Mouse (Mus musculus): ENCODE results near the gene Morf4l2.
"Not testable (repeated sequence)": the region's sequence is repeated elsewhere in the genome, so short reads cannot be mapped to it uniquely, and the experiment has no call there.

Morf4l2 gene

GRCm38 (mm10) chrX:136743459-136743858 lies at the start of gene Morf4l2:
TSS of gene Morf4l2 (minus strand) at chrX:136743690.
- no peak for DNase-seq (ENCODE audit: low read depth, low spot score)

- no peak for DNase-seq (ENCODE audit: low read depth, low spot score)
Measured at GRCm38 (mm10) chrX:136789446-136789845, 46.0 kb upstream of the Morf4l2 start.

- DNase-seq (ENCODE audit: low read depth, low spot score), result no peak
Measured at GRCm38 (mm10) chrX:136780041-136780440, 36.6 kb upstream of the Morf4l2 start, which contains the start of gene Glra4. TSS of gene Glra4 (minus strand) at chrX:136780141.

DNA sequence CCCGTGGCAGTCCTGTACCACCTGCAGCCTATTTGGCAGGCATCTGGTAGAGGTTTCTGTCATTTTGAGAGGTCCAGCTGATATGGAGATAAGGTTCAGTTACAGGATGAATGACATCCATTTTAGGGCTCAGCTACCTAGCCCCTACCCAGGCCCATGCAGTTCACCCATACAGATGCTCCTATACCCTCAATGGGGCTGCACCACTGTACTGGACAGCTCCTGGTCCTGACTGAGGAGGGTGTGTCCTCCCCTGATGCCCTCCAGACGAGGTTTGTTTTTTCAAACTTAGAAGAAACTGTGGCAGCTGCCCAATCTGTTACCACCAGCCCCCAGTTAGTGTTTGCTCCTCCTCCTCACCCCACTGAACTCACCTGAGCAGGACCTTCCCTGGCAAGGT lies 35.8 kb upstream of the Morf4l2 start:
- DNase-seq (ENCODE audit: low read depth, low spot score), result no peak

DNA sequence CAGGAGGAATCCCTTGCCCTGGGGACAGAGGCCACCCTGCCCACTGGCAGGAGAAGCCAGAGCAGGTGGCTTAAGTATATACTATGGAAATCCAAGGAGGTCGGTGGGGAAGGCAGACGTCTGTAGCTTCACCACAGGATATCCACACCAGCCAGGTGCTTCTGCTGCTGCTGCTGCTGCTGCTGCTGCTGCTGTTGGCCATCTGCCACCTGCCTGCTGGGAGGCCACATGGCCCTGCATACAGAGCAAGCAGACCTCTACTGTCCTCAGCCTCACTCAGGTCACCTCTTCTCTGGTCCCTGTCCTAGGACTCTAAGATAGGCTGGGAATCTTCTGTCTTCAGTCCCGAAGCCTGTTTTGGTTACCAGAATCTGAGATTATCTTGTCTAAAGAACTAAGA lies 34.6 kb upstream of the Morf4l2 start:
- DNase-seq (ENCODE audit: low read depth, low spot score), result no peak

- no peak for DNase-seq (ENCODE audit: low read depth, low spot score)
Measured at GRCm38 (mm10) chrX:136773035-136773434, 29.5 kb upstream of the Morf4l2 start.

DNA sequence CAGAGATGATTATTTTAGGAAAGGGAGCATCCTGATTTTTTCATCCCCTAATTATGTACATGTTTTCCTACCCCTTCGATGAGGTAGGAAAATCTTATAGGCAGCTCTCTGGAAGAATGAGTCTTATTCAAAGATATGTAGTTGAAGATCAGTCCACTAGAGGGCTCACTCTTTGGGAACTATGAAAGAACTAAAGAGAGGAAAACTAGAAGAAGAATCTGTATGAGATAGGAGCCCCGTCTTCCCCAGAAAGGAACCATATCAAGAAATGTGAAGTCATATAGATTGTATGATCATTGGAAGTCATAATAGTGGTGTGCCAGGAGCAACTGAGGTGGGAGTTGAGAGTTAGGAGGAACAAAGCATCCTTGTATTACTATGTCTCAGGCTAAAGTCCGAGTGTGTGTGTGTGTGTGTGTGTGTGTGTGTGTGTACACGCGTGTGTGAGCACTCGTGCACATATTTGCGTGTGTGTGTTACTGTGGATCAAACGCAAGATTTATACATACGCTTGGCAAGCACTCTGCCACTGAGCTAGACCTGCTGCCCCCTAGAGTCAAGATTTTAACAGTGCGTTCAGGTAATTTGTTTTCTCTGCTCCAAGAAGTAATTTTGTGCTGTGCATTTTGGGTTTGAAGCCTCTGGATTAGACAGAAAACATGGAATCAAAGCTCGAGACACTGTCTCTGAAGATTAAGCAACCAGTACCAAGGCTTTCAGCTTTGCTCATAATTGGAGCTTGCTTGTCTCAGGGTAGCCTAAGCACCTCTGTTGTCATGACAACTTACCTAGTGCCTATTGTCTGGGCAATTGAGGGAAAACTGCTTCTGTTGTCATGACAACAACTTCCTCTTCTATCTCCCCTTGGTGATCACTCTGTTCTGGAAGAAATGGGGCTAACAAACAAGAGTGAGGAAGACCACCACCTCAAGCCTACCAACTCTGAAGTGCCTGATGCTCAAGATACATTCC lies 17.9 kb upstream of the Morf4l2 start:
- DNase-seq (ENCODE audit: low read depth, low spot score), result peak; percentile 27

DNA sequence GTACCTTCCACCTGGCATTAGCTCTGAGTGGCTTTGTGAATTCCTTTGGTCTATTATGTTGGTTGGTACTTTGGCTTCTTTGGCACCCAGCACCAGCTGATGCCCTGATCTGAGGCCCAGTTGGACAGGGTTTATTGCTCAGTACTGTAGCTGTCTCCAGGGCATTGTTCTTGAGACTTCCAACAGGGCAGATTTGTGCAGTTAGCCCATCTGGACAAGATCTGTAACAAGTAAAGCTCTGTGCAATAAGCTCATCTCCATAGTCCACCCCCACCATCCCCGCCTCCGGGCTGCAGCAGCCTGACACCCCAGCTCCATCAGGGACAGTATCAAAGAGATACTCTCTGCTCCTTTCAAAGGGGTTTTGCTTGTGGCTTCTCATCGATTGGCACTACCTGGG lies 12.0 kb upstream of the Morf4l2 start:
- DNase-seq (ENCODE audit: low read depth, low spot score), result no peak

DNA sequence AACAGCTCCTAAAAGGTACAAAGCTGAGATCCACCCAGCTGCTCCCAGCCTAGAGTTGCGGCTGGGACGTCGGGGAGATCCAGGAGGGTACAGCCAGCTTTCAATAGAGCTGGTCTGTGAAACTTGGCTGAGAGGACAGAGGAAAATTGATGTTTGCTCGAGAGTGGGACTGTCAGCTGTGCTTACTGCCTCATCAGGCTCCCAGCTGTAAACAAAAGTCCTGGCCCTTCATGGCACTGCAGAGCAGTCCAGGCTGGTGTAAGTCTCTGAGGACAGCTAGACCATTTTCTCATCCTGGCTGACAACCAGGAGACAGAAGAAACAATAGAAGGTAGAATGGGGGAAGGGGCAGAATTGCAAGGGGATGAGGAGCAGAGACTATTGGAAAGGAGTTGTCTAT lies 5.8 kb upstream of the Morf4l2 start:
- no peak for DNase-seq (ENCODE audit: low read depth, low spot score)

- no peak for DNase-seq (ENCODE audit: low read depth, low spot score)
Measured at GRCm38 (mm10) chrX:136744663-136745062, 1.2 kb upstream of the Morf4l2 start.

DNA sequence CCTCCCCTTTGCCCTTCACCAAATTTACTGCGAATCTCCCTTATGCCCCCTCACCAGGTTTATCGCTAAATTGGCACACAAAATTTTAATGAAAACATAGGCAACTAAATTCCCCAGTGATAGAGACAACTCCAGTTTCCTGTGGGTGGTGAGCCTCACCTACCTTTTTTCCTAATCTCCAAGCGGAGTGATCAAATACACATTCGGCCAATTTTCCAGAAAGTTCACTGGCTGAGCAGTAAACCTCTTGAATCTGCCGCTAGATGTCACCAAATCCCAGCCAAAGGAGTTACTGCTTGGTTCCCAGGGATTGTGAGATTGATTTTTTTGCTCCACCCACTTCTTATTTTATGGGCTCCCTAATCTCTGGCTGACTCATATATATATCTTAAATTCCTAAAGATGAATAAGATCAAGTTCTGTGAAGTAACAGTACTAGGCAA lies 808 bp downstream of the Morf4l2 start:
- DNase-seq (ENCODE audit: low read depth, low spot score), result peak; percentile 62

DNA sequence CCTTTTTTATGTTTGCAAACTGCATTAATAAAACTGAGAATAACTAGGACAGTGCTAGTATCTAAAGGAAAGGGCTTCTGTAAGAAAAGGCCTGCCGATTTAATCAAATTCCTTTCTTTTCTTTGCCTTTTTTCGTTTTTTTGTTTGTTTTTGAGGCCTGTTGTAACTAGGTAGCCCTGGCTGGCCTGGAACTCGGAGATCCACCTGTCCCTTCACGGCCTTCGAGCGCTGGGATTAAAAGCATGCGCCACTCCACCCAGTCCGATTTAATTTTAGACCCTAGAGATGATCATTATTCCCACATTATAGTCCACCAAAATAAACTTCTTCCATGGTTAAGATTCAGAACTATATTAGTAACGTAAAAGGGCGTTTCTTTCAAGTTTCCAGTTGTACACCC lies 1.2 kb downstream of the Morf4l2 start:
- peak; percentile 4 for DNase-seq (ENCODE audit: low read depth, low spot score)

- DNase-seq (ENCODE audit: low read depth, low spot score), result peak; percentile 68
Measured at GRCm38 (mm10) chrX:136741651-136742201, 1.8 kb downstream of the Morf4l2 start.

GRCm38 (mm10) chrX:136740791-136741650 lies 2.5 kb downstream of the Morf4l2 start:
- DNase-seq (ENCODE audit: low read depth, low spot score), result peak; percentile 94

DNA sequence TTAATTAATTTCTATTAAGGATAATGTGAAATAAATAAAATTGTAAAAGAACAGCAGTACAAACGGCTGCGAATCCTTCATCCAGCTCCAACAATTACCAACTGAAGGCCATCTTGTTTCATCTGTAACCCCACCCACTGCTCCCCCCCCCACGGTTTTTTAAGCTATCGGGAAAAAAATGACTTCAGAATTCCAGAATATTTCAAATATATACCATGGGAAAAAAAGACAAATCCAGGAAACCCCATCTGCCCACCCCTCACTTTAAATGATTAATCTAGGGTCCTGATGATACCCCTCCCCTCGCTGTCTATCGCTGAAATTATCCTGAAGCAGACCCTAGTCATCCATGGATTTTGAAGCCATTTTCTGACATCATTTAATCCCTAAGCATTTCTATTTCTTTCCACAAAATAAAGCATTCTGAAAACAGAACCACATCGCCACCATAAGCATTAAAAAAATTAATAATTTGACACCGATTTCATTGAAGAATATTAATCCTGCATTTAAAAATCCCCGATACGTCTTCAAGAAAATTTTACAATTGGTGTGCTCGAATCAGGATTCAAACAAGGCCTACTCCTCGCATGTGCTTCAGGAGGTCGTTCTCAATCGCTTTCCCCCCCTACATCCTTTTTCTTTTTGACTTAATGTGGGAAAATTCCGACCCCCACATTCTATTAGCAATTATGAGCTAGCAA lies 3.3 kb downstream of the Morf4l2 start:
- peak; percentile 14 for DNase-seq (ENCODE audit: low read depth, low spot score)

DNA sequence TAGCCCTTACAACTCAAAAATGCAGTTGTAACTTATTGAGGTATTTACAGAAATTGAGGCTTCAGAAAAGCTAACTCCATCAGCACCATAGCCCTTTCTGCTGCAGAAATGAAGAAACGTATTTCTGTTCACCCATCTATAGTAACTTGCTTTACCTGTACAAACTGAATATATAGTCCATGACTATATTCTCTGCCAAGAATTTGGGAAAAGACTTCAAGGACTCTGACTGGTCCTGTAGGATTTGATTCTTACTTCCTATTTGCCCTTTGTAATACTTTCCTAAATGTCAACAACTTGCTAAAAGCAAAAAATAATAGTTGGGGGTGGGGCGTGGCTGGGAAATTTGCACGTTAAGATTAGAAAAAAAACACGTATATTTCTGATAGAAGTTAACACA lies 11.5 kb downstream of the Morf4l2 start:
- DNase-seq (ENCODE audit: low read depth, low spot score), result no peak

- DNase-seq (ENCODE audit: low read depth, low spot score), result not testable (repeated sequence)
Measured at GRCm38 (mm10) chrX:136714742-136715474, 28.6 kb downstream of the Morf4l2 start.

GRCm38 (mm10) chrX:136708782-136709181 lies 34.7 kb downstream of the Morf4l2 start:
- no peak for DNase-seq (ENCODE audit: low read depth, low spot score)

DNA sequence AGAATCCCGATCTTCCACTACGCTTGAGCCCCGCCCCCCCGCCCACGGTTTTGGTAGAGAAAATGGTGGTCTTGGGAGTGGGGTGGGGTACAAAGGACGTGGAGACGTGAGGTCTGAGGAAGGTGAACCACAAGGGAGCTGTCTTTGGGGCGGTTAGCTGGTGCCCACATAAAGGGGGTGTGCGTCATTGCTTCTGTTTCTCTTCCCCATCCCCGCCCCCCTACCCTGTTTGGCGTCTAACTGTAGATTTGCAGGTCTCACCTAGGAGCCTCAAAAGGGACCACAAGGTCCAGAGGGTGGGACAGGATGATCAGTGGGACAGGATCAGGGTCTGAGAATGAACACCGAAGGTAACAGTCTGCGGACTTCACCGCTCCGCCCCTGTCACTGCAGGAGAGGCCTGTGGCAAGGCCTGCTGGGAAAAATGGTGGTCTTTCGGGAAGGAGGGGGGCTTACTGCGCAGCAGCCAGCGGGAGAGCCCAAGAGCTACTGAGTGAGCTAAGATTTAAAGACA lies 35.3 kb downstream of the Morf4l2 start:
- DNase-seq (ENCODE audit: low read depth, low spot score), result peak; percentile 46

DNA sequence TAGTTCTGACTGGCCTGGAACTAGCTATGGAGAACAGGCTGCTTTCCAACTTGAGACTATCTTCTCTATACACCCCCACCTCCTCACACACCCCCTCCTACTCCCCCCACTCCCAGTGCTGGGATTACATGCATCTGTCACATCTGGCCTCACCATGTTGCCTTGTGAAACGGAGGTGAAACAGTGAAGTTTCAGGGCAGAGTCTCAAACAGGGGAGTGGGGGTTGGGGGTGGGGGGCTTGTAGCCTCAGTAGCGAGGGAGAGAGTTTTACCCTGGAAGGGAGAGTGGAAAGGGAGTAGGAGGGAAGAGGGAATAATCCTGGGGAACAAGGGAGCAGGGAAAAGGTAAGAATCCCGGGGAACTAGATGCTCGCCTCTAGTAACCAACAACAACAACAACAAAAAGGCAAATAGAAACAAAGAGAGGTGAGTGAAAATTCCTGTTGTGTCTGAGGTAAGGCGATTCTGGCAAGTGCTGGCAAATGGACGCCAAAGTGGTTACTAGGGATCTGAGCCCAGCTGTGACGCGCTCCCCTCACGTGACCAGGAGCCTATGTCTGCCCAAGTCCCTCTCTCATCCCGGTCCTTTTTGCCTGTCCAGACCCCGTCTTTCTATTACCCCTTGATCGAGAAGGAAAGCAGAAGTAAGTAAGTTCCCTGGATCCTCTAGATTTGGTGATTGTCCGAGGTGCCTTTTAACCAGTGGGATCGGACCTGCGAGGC lies 35.9 kb downstream of the Morf4l2 start, which contains the start of gene Tceal1:
Gene Tceal1 (plus strand): TSS at position 537 of the 722 bp plus-strand sequence.
- DNase-seq (ENCODE audit: low read depth, low spot score), result peak; percentile 64

Measured in forelimb bud, embryonic 11.5 days (tissue).